Mouse (Mus musculus) olfactory bulb, adult 2 months (tissue): Measurements from ENCODE around the gene Rhof.

ENCODE experiments used
- CTCF ChIP-seq: fragments of 200-500 bp; IDR thresholded peaks from 2 replicates; pipeline ENCODE4 v1.5.1; 2012; ENCODE audit warnings: low read depth, mild to moderate bottlenecking, low read length, moderate library complexity; ENCODE audit not compliant: insufficient read depth
- POLR2A ChIP-seq: fragments of 200-500 bp; IDR thresholded peaks from 2 replicates; pipeline ENCODE4 v1.6.1; 2012; ENCODE audit warnings: mild to moderate bottlenecking, low read depth, low read length, moderate library complexity; ENCODE audit not compliant: insufficient read depth

DNA sequence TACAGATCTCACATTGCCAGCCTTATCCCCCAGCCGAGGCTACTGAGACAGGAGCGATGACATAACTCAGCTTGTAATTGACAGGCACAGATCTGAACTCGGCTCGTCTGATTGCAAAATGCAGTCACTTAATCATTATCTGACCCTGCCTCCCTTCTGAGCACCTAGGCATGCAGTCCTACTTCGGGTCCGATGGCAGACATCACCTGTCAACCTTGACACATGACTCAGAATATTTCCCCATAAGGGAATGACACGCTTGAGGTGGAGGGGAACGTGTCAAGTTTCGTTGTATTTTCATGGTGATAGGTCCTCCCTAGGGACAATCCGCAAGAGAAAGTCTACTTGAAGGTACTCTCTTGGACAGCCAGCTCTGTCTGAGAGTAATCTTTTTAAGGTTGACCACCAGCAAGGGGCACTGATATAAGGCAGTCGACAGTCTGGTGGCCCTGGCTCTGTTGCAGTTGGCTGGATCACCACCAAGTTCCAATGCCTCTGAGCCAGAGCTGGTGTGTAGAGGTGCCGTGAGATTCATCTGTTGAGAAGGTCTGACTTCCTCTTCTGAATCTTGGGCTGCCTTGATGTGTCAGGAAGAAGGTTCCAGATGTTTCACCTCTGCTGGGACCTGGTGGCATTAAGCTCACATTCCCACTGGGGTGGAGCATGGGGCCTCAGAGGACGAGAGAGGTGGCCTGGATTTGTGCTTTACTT is 49.0 kb downstream of the Rhof start:
- TF ChIP-seq CTCF: no peak
- TF ChIP-seq POLR2A: no peak
